Mouse (Mus musculus) heart, postnatal 25 days (tissue): Measurements from ENCODE around the gene Fam189a1. TPM values are rescaled to one million over a fixed set of nuclear protein-coding genes. Genes with fewer than 3 reads are reported as not detected.
A peak's percentile ranks its signal among the peaks of the same experiment; 100 is the strongest.

Experiments
- DNase-seq: peaks from one replicate; pipeline ENCODE4 v3.0.0; 2022; ENCODE audit warnings: low spot score
- intact Hi-C: fragments of 180-260 bp; cut with DNase I; formaldehyde crosslinking; loops from one replicate; pipeline ENCODE4 v1.15.1; 2025
- total RNA-seq, 2 experiments: library from RNA; stranded (reverse); gene quantifications; 2 replicates each; pipeline ENCODE4 v1.2.3; 2021

Gene Fam189a1
- total RNA-seq, 2 experiments from 2014 or later, result not detected

DNA sequence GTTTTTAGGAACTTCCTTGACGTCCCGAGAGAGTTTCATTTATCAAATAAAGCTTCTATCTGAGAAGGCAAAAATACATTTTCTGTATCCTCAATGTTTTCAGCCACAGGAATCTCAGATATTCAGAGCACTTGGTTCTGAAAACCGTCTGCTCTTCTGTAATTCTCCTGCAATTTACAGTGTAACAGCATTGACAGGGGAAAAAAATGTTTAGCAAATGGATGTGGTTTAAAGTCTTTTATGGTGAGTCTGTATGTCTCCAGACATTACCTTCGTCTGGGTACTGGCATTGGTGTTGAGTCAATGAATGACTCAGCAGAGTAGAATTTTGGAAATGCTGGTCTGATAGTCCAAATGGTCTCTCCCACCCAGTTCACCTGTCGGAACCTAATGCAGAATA, 249.4 kb downstream of the Fam189a1 start:
- intact Hi-C loops, result no loop called here
- no peak for DNase-seq

DNA sequence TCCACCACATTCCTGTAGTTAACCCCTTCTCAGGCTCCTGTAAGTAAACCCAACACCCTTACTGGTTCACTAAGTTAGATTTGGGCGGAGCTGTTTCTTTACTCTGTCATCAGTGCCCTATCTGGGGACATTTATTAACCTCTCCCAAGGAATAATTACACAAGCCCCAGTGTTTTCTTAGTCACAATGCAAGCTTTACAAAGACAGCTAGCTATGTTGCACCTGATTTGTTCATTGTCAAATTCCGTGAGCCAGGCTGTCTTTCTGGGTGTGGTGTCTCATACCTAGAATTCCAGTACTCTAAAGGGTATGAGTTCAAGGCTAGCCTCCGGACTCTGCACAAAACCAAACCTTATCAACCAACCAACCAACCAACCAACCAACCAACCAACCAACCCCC, 250.9 kb downstream of the Fam189a1 start:
- DNase-seq, result no peak
- intact Hi-C loops, result no loop called here

DNA sequence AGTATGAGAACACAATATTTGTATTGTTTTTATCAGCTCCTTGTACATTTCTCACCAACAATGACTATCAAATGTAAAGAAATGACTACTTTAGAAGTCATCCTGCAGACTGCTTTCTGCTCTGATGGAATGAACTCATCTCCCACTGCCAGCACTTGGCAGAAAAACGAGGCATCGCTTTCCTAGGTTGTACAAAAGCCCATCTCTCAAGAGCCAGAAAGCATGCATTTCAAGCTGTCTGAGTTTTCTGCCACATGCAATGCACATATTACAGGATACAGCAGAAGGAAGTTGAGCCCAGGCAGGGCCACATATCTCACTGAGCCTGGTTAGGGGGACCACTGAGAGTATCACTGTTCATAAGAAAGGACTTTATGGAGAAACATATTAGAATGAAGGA, 256.1 kb downstream of the Fam189a1 start:
- intact Hi-C loops, result no loop called here

DNA sequence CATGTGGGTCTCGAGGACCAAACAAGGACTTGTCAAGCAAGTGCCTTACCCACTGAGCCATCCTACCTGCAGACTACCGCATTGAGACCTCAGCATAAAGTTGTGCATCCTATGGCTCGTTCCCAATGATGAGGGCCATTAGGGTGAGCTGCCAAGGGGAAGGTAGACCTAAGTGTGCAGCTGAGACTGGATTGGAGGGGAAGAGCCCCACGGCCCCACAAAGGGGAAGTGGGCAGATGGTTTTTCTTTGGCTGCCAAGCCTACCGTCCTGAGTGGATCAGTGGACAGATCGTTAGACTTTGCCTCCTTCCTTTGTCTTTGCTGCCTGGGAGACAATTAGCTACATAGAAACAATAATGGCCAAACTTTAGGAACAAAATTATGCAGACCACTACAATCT, 259.8 kb downstream of the Fam189a1 start:
- DNase-seq, result no peak
- intact Hi-C loops, result no loop called here

More for the DNA sequence above, 256.1 kb downstream of the Fam189a1 start:
- DNase-seq, result no peak

DNA sequence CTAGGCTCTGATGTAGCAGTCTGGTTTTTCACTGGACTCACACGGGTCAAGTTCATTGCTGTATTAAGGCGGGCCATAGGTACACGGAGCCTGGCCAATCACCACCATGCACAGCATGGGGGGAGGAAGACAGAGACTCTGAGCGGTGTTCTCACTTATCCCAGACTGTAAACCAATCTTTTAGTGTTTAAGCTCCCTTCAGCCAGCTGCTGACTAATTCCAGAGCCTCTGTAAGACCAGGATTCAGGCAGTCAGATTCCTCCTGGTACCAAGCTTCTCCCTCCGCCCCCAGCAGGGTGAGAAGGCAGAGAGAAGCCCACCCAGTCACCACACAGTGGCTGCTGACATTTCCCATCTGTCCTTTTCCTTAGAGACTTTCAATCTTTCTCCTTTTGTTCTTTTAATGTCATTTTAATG, 260.7 kb downstream of the Fam189a1 start:
- DNase-seq, result no peak
- intact Hi-C loops, result no loop called here

DNA sequence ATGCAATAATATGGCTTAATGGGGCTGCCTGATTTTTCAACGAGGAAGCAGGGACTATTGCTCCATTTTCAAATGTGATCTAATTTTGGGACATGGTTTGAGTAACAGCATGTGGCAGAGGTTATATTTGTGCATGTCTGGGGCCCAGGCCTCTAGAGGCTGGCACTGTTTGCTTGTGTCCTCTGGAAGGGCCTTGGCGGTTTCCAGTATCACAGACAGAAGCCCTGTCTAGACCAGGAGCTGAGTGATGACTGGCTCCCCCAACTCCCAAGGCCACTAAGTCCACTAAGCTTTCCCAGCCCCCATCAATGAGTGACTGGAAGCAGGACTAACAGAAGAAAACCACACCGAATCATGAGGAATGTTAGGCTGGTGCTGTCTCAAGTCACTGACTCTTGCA, 265.2 kb downstream of the Fam189a1 start:
- no peak for DNase-seq
- intact Hi-C loops, result no loop called here

DNA sequence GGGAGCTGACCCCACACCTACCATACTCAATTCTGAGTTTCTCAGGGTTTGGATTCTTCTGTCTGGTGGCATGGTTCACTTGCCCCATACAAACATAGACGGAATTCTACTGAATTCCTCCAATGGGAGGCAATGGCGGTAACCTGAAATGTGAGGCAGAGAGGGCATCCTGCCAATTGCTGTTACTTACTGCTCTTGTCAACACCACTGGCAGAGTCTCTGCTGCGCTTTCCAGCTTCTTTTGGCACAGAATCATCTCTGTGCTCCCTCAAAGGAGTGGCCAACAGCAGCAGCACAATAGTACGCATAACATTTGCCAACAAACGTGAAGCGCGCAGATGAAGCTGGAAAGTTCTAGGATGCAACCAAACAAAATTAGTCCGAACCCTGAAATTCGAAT, 266.5 kb downstream of the Fam189a1 start:
- DNase-seq, result peak; percentile 10
- intact Hi-C loops, result no loop called here

DNA sequence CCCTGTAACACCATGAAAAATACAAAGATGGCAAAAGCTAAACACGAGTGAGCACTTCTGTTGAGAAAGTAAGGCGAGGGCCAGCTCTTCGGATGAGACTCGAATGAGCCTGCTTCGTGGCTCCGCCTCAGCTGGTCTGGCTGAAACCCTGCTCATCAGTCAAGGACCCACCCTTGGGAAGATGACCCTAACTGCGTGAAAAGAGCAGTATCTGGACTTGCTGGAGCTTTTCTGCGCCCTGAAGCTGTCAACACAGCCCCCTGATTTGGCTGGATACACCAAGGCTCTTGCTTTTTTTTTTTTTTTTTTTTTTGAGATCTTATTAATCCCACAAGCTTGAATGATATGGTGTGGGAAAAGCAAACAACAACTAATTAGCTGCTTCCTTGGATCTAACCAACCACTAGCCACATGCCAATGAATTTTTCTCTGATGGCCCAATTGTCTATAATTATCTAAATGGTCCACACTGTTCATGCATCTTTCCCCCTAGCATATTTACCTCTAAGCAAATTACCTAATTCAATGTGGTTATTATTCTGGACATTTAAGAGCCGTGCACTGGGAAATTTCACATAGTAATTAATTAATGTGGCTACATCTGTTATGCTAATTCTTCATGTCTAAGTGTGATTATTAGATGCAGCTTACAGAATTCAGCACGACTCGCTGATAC, 272.0 kb downstream of the Fam189a1 start:
- no peak for DNase-seq
- intact Hi-C loops, result no loop called here

DNA sequence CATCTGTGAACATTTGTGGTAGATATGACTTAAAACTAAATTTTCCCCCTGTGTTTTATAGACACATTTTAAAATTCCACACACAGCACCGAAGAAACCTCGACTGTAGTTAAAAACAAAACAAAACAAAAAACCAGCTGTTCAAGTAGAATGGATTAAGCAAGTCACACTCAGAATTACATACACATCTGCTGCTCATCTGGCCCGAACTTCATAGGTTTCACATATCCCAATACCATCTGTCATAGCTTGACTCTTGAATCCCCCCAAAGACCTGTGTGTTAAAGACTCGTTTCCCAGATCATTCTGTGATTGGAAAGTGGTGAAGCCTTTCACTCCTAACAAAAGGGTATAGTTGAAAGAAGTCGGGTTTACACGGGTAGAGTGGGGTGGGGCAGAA, 274.1 kb downstream of the Fam189a1 start:
- intact Hi-C loops, result no loop called here
- no peak for DNase-seq

DNA sequence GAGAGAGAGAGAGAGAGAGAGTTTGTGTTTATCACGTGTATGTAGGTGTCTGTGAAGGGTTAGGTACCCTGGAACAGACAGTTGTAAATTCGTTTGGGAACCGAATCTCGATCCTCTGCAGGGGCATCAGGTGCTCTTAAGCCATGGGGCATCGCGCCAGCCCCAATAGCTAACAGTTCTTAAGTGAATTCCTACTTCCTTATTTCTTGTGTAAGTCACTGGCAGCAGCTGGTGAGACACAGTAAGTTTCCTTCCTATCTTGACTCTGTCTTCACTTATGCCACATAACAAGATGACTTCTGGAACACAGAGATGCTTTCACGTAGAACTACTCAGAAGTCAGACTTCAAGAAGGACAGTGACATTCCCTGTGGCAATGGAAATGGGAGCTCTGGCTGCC, 275.0 kb downstream of the Fam189a1 start:
- no peak for DNase-seq
- intact Hi-C loops, result no loop called here

DNA sequence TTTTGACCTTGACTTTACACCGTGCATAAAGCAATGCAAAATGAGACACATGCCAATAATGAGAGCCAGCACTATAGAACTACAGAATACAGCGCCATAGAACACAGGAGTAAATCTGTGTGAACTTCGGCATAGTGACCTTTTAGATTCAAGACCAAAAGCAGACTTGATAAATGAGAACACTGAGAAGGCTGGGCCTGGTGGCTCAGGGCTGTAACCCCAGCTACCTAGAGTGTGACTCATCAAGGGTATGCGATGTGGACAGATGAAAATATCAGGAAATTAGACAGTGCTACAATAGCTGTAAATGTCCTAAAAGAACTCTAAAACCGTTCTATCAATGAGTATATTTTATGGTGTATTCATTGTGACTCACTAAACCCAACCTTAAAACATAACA, 276.0 kb downstream of the Fam189a1 start:
- no peak for DNase-seq
- intact Hi-C loops, result no loop called here

DNA sequence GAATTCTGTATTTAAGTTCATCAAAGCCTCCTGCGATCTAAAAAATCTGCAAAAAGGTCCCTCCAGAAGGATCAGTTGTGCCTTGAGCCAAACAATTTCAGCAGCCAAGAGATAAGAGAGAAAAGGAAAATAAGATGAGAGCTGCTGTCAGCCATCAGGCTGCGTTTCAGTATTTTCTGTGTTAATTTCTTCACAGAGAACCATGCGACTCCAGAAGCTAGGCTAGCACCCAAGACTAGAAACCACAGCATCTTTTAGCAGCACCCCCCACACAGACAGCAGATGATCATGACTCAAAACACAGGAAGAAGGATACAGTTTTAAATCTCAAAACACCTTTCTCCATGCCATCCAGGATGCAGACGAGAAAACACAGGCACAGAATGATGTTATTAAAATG, 281.4 kb downstream of the Fam189a1 start:
- no peak for DNase-seq
- intact Hi-C loops, result no loop called here

DNA sequence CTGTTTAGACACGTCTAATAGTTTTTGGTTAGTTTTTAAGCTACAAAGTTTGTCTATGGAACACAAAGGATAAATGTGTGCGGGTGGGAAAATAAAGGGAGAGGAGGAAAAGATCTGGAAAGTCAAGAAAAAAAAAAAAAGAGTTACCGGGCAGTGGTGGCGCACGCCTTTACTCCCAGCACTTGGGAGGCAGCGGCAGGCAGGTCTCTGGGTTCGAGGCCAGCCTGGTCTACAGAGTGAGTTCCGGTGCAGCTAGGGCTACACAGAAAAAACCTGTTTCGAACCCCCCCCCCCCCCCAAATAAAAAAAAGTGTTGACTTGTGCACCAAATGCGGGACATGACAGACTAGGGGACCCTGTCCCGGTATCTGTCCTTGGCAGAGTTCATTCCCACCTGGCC, 283.1 kb downstream of the Fam189a1 start:
- no peak for DNase-seq
- intact Hi-C loops, result no loop called here

DNA sequence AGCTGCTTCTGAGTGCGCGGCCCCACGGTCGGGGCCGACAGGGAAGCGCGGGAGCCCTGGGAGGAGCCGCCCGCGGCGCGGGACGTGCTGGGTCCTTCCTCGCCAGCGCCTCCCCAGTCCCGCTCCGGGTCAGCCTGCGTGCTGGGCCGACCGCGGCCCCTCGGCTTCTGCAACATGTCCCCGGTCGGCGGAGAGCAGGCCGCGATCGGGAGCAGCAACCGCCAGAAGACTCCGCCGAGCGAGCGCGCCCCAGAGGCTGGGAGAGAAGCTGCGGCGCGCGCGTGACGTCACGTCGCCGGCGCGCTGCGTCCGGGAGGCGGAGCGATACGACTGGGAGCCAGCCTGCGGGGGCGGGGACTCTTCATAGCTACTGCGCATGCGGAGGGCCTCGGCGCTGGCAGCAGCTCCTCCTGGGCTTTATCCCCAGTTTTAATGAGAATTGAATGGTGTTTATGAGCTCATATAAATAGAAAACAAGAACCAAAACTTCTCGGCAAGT, 283.6 kb downstream of the Fam189a1 start, which contains the start of gene Nsmce3:
Gene Nsmce3, minus strand, starts transcription at position 255 of the 499 bp plus-strand sequence.
- DNase-seq, result peak; percentile 91
- intact Hi-C loops, result no loop called here

DNA sequence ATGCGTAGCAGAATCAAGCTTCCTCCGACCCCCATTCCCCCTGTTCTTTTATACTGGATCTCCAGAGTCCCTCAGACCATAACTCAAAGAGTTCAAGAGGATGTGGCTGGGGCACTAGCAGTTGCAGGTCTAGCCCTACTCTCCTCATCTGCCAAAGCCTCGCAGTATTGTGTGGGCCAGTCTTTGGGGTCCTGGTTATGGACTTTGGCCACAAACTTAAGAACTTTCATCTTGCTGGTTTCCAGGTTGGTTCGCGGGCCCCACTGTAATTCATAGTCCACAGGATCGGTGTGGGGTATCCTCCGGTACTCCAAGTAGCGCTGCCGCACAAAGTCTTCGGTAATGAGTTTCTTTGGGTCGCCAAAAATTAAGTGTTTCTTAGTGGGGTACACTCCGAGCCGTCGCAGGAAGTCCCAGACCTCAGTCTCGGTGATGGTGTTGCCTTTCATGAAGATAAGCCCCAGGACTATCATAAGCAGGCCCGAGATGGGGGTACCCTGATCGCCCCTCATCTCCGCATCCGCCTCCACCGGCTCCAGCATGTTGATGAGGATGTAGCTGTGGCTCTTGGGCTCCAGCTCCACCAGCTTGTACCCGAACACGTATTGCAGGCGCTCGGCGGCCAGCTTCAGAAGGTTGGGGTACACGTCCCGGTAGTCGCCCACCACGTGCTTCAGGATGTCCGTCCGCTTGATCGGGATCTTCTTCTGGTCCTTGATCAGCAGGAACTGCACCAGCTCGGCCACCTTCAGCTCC, 284.2 kb downstream of the Fam189a1 start:
- no peak for DNase-seq
- intact Hi-C loops, result no loop called here

DNA sequence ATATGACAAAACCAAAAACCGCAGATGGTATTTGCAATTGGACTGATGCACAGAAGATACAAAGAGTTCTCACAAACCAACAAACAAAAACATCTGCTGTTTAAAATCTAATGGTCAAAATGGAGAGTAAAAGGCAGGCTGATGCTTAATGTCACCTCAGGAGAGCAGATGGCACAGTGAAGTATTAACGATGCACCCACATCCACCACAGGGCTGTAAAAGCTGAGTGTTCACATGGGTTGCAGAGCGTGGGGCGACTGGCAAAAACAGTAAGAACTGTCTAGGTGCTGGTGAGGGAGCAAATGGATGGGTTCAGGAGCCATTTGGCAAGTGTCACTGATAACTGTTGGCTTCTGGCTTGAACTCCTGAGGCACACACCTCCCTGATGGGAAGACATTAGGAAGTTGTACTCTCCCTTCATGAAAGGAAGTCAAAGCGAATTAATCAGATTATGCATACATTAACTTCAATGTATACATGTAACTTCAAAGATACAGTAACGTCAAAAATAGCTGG, 286.8 kb downstream of the Fam189a1 start:
- intact Hi-C loops, result no loop called here

DNA sequence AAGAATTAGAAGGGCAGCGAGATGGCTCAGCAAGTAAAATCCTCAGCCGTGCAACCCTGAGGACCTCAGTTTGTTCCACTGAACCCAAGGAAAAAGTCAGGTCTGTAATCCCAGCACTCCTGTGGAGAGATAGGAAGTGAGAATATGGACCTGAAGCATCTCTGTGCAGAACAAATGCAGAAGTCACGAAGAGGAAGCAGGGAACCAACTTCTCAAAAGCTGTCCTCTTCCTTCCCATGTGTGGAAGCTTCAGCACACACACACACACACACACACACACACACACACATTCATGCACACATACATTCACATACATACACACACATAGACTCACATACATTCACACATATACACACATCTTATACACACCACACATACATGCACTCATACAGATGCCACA, 292.8 kb downstream of the Fam189a1 start:
- DNase-seq, result no peak
- intact Hi-C loops, result no loop called here

More for the DNA sequence above, 286.8 kb downstream of the Fam189a1 start:
- DNase-seq, result no peak

DNA sequence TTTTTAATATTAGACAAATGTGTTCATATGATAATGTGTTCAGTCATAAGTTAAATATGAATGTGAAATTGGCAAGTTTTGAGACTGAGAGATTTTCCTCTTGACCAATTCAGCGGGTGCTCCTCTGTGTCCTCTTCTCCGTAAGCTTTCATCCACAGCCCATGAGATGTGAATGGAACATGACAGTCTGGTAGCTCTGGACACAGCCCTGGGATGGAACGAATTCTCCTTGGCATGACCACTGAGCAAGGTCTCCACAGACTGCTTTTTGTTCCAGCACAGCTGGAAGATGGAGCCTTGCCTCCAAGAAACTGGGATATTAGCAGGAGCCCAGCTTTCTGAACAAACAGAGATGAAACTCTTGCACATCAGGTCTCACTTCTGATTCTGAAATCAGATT, 293.4 kb downstream of the Fam189a1 start:
- DNase-seq, result no peak
- intact Hi-C loops, result no loop called here

DNA sequence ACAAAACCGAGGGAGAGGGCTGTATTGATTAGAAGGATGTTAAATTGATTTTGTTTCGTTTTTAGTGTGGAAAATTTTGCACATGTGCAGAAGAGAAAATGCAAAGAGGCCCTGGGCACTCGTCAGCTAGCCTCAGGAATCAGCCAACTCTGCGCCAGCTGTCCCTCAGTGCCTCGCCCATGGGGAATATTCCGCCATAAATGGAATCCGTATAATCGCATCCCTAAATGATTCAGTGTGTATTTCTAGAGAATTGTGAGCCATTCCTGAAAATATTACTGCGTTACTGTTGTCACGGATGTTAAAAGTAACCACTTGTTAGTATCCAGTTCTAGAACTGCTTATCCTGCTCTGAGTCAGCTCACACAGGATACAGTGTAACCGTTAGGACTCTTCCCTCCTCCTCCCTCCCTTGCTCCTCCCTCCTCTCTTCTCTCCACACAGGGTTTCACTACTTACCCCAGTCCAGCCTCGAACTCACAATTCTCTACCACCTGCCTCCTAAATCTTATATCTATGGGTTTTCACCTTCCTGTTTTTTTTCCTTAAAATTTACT, 299.8 kb downstream of the Fam189a1 start:
- intact Hi-C loops, result no loop called here

DNA sequence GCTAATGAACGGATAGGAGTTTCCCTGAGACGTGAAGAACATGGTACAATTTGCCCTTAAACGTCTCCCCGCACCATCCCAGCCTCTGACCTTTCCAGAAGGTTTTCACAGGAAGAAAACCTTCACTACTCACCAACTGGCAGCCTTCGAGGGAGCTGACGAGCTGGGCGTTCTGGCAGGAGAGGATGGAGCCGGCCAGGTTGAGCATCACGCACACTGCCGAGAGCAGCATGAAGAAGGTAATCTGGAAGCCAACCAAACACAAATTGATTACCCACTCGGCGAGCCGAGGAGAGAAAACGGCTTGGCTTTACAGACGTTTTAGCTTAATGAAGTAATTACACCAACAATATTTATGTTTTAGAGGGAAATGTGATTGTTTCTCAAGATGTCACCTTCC, 300.4 kb downstream of the Fam189a1 start:
- intact Hi-C loops, result no loop called here
- no peak for DNase-seq

More for the DNA sequence above, 299.8 kb downstream of the Fam189a1 start:
- no peak for DNase-seq

DNA sequence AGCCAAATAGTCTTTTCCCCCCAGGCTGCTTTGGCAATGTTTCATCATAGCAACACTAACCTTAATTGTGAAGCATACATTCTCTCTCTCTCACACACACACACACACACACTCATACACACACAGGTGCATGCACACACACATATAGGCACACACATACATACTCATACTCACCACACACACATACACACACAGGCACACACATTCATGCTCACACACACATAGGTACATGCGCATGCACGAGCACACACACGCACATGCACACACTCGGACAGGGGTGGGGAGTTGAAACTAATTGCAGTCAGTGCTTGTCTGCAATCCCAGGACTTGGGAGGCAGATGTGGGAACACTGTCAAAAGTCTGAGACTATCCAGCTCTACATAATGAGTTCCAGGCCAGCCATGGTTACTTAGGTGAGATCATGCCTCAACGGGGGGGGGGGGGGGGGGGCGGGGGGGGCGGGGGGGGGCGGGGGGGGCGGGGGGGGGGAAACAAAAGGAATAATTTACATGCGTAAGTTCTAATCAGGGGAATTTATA, 300.9 kb downstream of the Fam189a1 start:
- DNase-seq, result no peak
- intact Hi-C loops, result no loop called here
